Mouse (Mus musculus) embryonic facial prominence, embryonic 11.5 days (tissue): ENCODE measurements around the gene Ccdc114. TPM values are rescaled to one million over a fixed set of nuclear protein-coding genes. Genes with fewer than 3 reads are reported as not detected.

Experiments
- ATAC-seq: fragments of 200-750 bp; cut with Nextera tagmentation; replicated peaks from 2 replicates; pipeline ENCODE4 v1.8.0; 2017; ENCODE audit warnings: low read depth; ENCODE audit not compliant: insufficient number of reproducible peaks, low FRiP score, low TSS enrichment
- DNase-seq: peaks from one replicate; pipeline ENCODE4 v3.0.0-alpha.2; 2015; ENCODE audit warnings: low spot score
- H3K27ac ChIP-seq: fragments of 300-500 bp; sonication (generic); replicated peaks from 2 replicates; pipeline ENCODE4 v1.5.1; 2014; ENCODE audit warnings: mild to moderate bottlenecking, low read depth, low read length, control low read depth
- H3K27me3 ChIP-seq: fragments of 300-500 bp; sonication (generic); 2 replicates; pipeline ENCODE4 v1.6.1; 2014; ENCODE audit warnings: mild to moderate bottlenecking, low read length, moderate library complexity, mixed read lengths; ENCODE audit not compliant: control insufficient read depth, insufficient read depth
- H3K36me3 ChIP-seq: fragments of 300-500 bp; sonication (generic); replicated peaks from 2 replicates; pipeline ENCODE4 v1.6.1; 2014; ENCODE audit warnings: low read depth, mild to moderate bottlenecking, low read length, moderate library complexity, mixed read lengths; ENCODE audit not compliant: control insufficient read depth, insufficient read depth
- H3K4me1 ChIP-seq: fragments of 300-500 bp; sonication (generic); 2 replicates; pipeline ENCODE4 v1.6.1; 2014; ENCODE audit warnings: low read length, mixed read lengths; ENCODE audit not compliant: control insufficient read depth, insufficient read depth
- H3K4me2 ChIP-seq: fragments of 300-500 bp; sonication (generic); 2 replicates; pipeline ENCODE4 v1.6.1; 2014; ENCODE audit warnings: low read depth, mild to moderate bottlenecking, control low read depth, low read length, moderate library complexity
- H3K4me3 ChIP-seq: fragments of 300-500 bp; sonication (generic); 2 replicates; pipeline ENCODE4 v1.5.1; 2014; ENCODE audit warnings: low read depth, low read length, control low read depth
- H3K9ac ChIP-seq: fragments of 300-500 bp; sonication (generic); replicated peaks from 2 replicates; pipeline ENCODE4 v1.6.1; 2014; ENCODE audit warnings: mild to moderate bottlenecking, control low read depth, low read length
- H3K9me3 ChIP-seq: fragments of 300-500 bp; sonication (generic); replicated peaks from 2 replicates; pipeline ENCODE4 v1.6.1; 2016; ENCODE audit warnings: mild to moderate bottlenecking, low read length, inconsistent platforms, mixed read lengths; ENCODE audit not compliant: control insufficient read depth
- WGBS: fragments of 180-500 bp; shearing (Covaris S2); extraction: QIAGEN DNeasy Blood & Tissue Kit; methylation state at CpG from one replicate; pipeline ENCODE4 v1.1.7; 2014; 5-methylcytosine and 5-hydroxymethylcytosine counted together
- polyA plus RNA-seq: library from polyadenylated mRNA; unstranded; fragments of >200 nt; fragmentation: Nextera tagmentation; extraction: Ambion mirVana; gene quantifications from 2 replicates; pipeline ENCODE4 v1.2.1, GENCODE M21; 2014

Ccdc114 gene
- polyA plus RNA-seq, 1 experiment from 2014 or later, result 2.4 TPM

DNA sequence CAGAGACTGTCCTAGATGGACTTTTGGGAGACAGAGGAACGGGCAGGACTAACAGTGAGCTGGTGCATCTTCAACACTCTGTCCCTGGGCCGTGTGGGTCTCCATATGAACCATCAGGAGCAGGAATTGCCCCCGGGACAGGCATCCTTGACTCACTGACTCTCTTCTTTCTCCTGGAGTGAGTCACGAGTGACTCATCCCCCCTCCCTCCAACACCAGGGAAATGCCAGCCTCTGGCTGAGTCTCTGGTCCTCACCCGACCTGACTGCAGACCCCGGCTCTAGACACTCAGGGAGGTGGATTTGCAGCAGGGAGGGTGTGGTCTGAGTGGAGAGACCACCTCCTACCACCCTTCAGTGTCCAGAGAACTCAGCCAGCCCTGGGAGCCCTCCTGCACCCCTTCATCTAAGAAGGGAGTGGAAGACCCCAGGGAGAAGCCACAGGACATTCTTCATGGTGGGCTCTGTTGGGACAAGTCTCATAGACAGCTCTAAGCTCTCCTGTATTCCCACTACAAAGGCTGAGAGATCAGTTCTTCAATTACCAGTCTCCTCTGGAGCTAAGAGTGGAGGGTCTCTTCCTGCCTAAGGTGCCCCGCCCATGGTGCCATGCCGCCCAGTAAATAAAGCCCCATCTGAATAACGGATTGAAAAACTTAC lies 3.2 kb upstream of the Ccdc114 start:
- Histone ChIP-seq H3K27me3 (no peaks in the 10 kb centered on the region), H3K4me3 (peak overlapping the region; percentile 26), H3K9ac (peak overlapping the region; percentile 23), H3K9me3 (no peaks in the 10 kb centered on the region), H3K4me1 (peaks cover 9% of the 10 kb centered on the region; the same call in 1 of the 2 replicates), H3K4me2 (peak overlapping the region; percentile 21), H3K36me3 (no peaks in the 10 kb centered on the region; the same call in 1 of the 2 replicates), H3K27ac (no peak overlapping the region)
- WGBS, result 52% methylated on average over 9 of the region's 9 CpGs
- ATAC-seq (no peak), DNase-seq (no peak)

GRCm38 (mm10) chr7:45921242-45921621 lies 2.6 kb upstream of the Ccdc114 start, which contains the start of gene Emp3:
Gene Emp3, minus strand, starts transcription at chr7:45921404.
- no peaks in the 10 kb centered on the region for H3K9me3 ChIP-seq
- DNase-seq (no peak), ATAC-seq (no peak)
- H3K9ac ChIP-seq, result peak within 1 kb of the TSS; percentile 23
- H3K4me3 ChIP-seq, result peak within 1 kb of the TSS; percentile 26
- WGBS, result 47% methylated on average over 9 of the region's 9 CpGs
- H3K27me3 ChIP-seq, result no peaks in the 10 kb centered on the region
- H3K27ac ChIP-seq, result peak within 1 kb of the TSS; percentile 82; the same call in 1 of the 2 replicates
- H3K36me3 ChIP-seq, result no peaks in the 10 kb centered on the region; the same call in 1 of the 2 replicates
- H3K4me1 ChIP-seq, result peaks cover 8% of the 10 kb centered on the region; the same call in 1 of the 2 replicates
- H3K4me2 ChIP-seq, result peak within 1 kb of the TSS; percentile 21

GRCm38 (mm10) chr7:45921950-45922600 lies 1.8 kb upstream of the Ccdc114 start:
- ATAC-seq (no peak), DNase-seq (no peak)
- no peaks in the 10 kb centered on the region; the same call in 1 of the 2 replicates for H3K36me3 ChIP-seq
- H3K27ac ChIP-seq, result peak overlapping the region; percentile 82; the same call in 1 of the 2 replicates
- H3K9ac ChIP-seq, result peak overlapping the region; percentile 51; the same call in 1 of the 2 replicates
- WGBS, result 79% methylated on average over 12 of the region's 12 CpGs
- no peak overlapping the region for H3K4me2 ChIP-seq
- no peaks in the 10 kb centered on the region for H3K9me3 ChIP-seq
- H3K4me3 ChIP-seq, result no peak overlapping the region
- H3K4me1 ChIP-seq, result peaks cover 5% of the 10 kb centered on the region; the same call in 1 of the 2 replicates
- H3K27me3 ChIP-seq, result no peaks in the 10 kb centered on the region

DNA sequence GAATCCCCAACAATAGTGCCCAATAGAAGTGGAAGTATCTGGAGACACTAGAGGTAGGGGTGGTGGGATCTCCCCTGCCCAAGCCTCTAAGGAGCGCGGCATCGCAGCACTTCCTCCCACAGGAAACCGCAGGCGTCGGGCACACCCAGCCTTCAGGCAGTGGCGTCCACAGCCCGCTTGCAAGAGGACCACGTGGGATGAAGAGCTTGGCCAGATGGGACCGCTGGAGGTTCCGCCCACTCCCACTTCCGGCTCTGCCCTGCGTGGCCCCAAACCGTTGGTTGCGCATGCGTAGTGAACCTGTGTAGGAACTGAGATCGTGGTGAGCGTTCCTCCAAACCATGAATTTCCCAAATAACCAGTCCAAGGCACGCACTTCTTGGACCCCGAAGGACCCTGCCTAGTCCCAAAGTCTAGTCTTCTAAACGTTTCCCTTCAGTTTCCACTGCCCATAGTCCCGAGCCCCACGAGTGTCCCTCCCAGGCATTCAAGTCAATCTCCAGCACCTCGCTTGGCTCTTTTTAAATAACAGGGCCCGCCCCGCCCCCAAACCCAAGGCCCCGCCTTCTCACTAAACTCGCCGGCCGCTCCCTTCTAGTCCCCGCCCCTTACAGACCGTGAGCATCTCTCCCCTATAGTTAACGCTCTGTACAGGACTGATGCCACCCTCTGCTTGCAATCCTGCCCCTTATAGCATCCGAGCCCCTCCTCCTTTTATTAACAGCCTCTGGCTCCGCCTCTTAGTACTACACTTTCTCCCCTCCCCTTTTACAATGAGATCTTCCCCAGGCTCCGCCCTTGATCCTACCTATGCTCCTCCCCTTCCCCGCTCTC lies 727 bp upstream of the Ccdc114 start:
- ATAC-seq, result peak; percentile 87
- H3K4me2 ChIP-seq, result peak overlapping the region; percentile 55
- WGBS, result under 1% methylated on average over 37 of the region's 37 CpGs
- peak overlapping the region; percentile 31 for H3K4me3 ChIP-seq
- H3K4me1 ChIP-seq, result peaks cover 2% of the 10 kb centered on the region; the same call in 1 of the 2 replicates
- no peaks in the 10 kb centered on the region for H3K9me3 ChIP-seq
- peak overlapping the region; percentile 82 for H3K27ac ChIP-seq
- no peaks in the 10 kb centered on the region; the same call in 1 of the 2 replicates for H3K36me3 ChIP-seq
- H3K27me3 ChIP-seq, result peaks cover 2% of the 10 kb centered on the region; the same call in 1 of the 2 replicates
- H3K9ac ChIP-seq, result peak overlapping the region; percentile 51
- peak; percentile 96 for DNase-seq

GRCm38 (mm10) chr7:45924429-45924816 lies 551 bp downstream of the Ccdc114 start:
- no peak for ATAC-seq
- H3K9ac ChIP-seq, result peak overlapping the region; percentile 23; the same call in 1 of the 2 replicates
- peak overlapping the region; percentile 24 for H3K4me2 ChIP-seq
- peak overlapping the region; percentile 5; the same call in 1 of the 2 replicates for H3K4me3 ChIP-seq
- no peaks in the 10 kb centered on the region for H3K36me3 ChIP-seq
- DNase-seq, result no peak
- peaks cover 3% of the 10 kb centered on the region; the same call in 1 of the 2 replicates for H3K27me3 ChIP-seq
- H3K9me3 ChIP-seq, result no peaks in the 10 kb centered on the region
- peaks cover 2% of the 10 kb centered on the region; the same call in 1 of the 2 replicates for H3K4me1 ChIP-seq
- 13% methylated on average over 14 of the region's 14 CpGs for WGBS
- no peak overlapping the region for H3K27ac ChIP-seq

DNA sequence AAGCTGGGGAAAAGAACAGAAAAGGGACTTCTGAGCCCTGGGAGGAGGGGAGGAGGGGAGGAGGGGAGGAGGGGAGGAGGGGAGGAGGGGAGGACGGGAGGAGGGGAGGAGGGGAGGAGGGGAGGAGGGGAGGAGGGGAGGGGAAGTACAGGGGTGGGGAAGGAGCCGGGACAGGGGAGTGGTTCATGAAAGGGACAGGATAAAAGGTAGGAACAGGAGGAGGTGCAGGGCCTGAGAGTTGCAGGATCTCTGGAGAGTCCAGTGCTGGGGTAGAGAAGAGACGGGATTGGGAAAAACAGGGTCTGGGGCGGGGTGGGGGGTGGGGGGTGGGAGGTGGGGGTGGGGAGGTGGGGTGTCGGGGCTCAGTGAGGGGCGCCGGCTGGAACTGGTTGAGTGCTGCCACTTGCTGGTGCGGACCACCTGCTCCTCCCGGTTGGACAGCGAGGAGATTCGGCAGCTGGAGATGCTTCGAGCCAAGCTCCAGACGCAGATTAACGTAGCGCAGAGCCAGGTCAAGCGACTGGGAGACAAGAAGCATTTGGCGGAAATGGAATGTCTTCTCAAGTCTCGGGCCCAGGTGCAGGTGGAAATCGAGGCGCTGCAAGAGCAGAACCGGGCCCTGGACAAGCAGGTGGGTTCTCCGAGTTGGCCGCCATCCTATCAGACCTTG lies 4.9 kb downstream of the Ccdc114 start:
- 12% methylated on average over 18 of the region's 23 CpGs for WGBS
- H3K9me3 ChIP-seq, result no peaks in the 10 kb centered on the region
- ATAC-seq, result no peak
- no peak overlapping the region for H3K4me2 ChIP-seq
- peaks cover 3% of the 10 kb centered on the region; the same call in 1 of the 2 replicates for H3K27me3 ChIP-seq
- no peaks in the 10 kb centered on the region for H3K36me3 ChIP-seq
- no peak overlapping the region for H3K27ac ChIP-seq
- H3K4me1 ChIP-seq, result no peaks in the 10 kb centered on the region
- H3K9ac ChIP-seq, result no peak overlapping the region
- H3K4me3 ChIP-seq, result no peak overlapping the region
- no peak for DNase-seq

- WGBS, result 84% methylated on average over 1 of the region's 1 CpGs
- Histone ChIP-seq H3K27me3 (peaks cover 3% of the 10 kb centered on the region; the same call in 1 of the 2 replicates), H3K4me2 (no peak overlapping the region), H3K4me3 (no peak overlapping the region), H3K4me1 (no peaks in the 10 kb centered on the region), H3K9me3 (no peaks in the 10 kb centered on the region), H3K9ac (no peak overlapping the region), H3K27ac (no peak overlapping the region), H3K36me3 (no peaks in the 10 kb centered on the region)
- DNase-seq, result no peak
- ATAC-seq, result no peak
Observed at GRCm38 (mm10) chr7:45929688-45930087, 5.8 kb downstream of the Ccdc114 start.
